Mouse (Mus musculus) myocyte (in vitro differentiated cells): ENCODE results near the gene Zfp14. TPM values are rescaled to one million over a fixed set of nuclear protein-coding genes. Genes with fewer than 3 reads are reported as not detected.

Experiments used
- H3K27me3 ChIP-seq: one replicate; pipeline ENCODE4 v1.6.1; 2011; ENCODE audit not compliant: control insufficient read depth, insufficient read depth, insufficient read length
- H3K36me3 ChIP-seq: one replicate; pipeline ENCODE4 v1.6.1; 2011; ENCODE audit not compliant: control insufficient read depth, insufficient read depth
- H3K4me2 ChIP-seq: one replicate; pipeline ENCODE4 v1.6.1; 2011; ENCODE audit warnings: low read depth, control low read depth
- H3K4me3 ChIP-seq: one replicate; pipeline ENCODE4 v1.5.1; 2011; ENCODE audit warnings: mild to moderate bottlenecking, control low read depth, moderate library complexity
- H3K79me2 ChIP-seq: one replicate; pipeline ENCODE4 v1.6.1; 2011; ENCODE audit not compliant: control insufficient read depth, insufficient read depth
- H3ac ChIP-seq: one replicate; pipeline ENCODE4 v1.6.1; 2011; ENCODE audit not compliant: control insufficient read depth, insufficient read length
- CEBPB ChIP-seq: IDR thresholded peaks from 2 replicates; pipeline ENCODE4 v1.6.1; 2011; ENCODE audit warnings: mild to moderate bottlenecking, moderate library complexity; ENCODE audit not compliant: poor library complexity, insufficient read depth, severe bottlenecking
- E2F4 ChIP-seq: IDR thresholded peaks from one replicate; pipeline ENCODE4 v1.6.1; 2011; ENCODE audit warnings: mild to moderate bottlenecking, control low read depth, moderate library complexity; ENCODE audit not compliant: insufficient read depth
- MAX ChIP-seq: IDR thresholded peaks from one replicate; pipeline ENCODE4 v1.6.1; 2011; ENCODE audit warnings: low read depth, mild to moderate bottlenecking, control low read depth
- MYOD1 ChIP-seq, 3 experiments: IDR thresholded peaks; one replicate each; pipeline ENCODE4 v1.6.1; 2011; ENCODE audit warnings: control low read depth in 2 of 3, low read depth in 2 of 3, mild to moderate bottlenecking in 2 of 3, moderate library complexity in 1 of 3; ENCODE audit not compliant: insufficient read length in 2 of 3, control insufficient read depth in 1 of 3
- MYOG ChIP-seq, 3 experiments: IDR thresholded peaks; one replicate each; pipeline ENCODE4 v1.6.1; 2011; ENCODE audit warnings: control low read depth in 2 of 3, low read depth in 2 of 3, mild to moderate bottlenecking in 2 of 3; ENCODE audit not compliant: insufficient read length in 2 of 3, control insufficient read depth in 1 of 3, insufficient read depth in 1 of 3
- POLR2A ChIP-seq: IDR thresholded peaks from one replicate; pipeline ENCODE4 v1.6.1; 2011; ENCODE audit warnings: low read depth, mild to moderate bottlenecking, control low read depth, moderate library complexity; ENCODE audit not compliant: insufficient read length
- POLR2AphosphoS2 ChIP-seq: IDR thresholded peaks from one replicate; pipeline ENCODE4 v1.6.1; 2011; ENCODE audit warnings: low read depth, control low read depth; ENCODE audit not compliant: insufficient read length
- REST ChIP-seq: IDR thresholded peaks from one replicate; pipeline ENCODE4 v1.6.1; 2011; ENCODE audit warnings: mild to moderate bottlenecking, control low read depth, moderate library complexity; ENCODE audit not compliant: insufficient read depth, insufficient read length
- SRF ChIP-seq: IDR thresholded peaks from one replicate; pipeline ENCODE4 v1.6.1; 2011; ENCODE audit warnings: low read depth; ENCODE audit not compliant: control insufficient read depth, insufficient read length
- TCF12 ChIP-seq: IDR thresholded peaks from one replicate; pipeline ENCODE4 v1.6.1; 2011; ENCODE audit warnings: mild to moderate bottlenecking, control low read depth; ENCODE audit not compliant: poor library complexity, insufficient read depth, severe bottlenecking
- TCF3 ChIP-seq: IDR thresholded peaks from one replicate; pipeline ENCODE4 v1.6.1; 2011; ENCODE audit warnings: low read depth, control low read depth; ENCODE audit not compliant: insufficient read length
- USF1 ChIP-seq: IDR thresholded peaks from one replicate; pipeline ENCODE4 v1.6.1; 2011; ENCODE audit warnings: low read depth, mild to moderate bottlenecking, control low read depth, moderate library complexity
- polyA plus RNA-seq: library from polyadenylated mRNA; unstranded; fragments of >200 nt; fragmentation: generic; extraction: Trizol; gene quantifications from one replicate; pipeline ENCODE4 v1.2.1, GENCODE M21; 2012; ENCODE audit warnings: missing spikeins

Gene Zfp14
- polyA plus RNA-seq, 1 experiment, result 0.97 TPM

GRCm38 (mm10) chr7:30089405-30089804 lies 38.2 kb upstream of the Zfp14 start:
- peak overlapping the region; percentile 72 for H3K4me3 ChIP-seq
- peak overlapping the region; percentile 35 for H3ac ChIP-seq
- TF ChIP-seq POLR2A, result no peak
- TF ChIP-seq USF1, result no peak
- TF ChIP-seq MYOD1 (IDR thresholded peaks at IDR 0.05; ENCODE audit: control insufficient read depth in 1 of 3, insufficient read length in 2 of 3, low read depth in 2 of 3), result no peak
- TF ChIP-seq TCF3, result no peak
- TF ChIP-seq CEBPB, result no peak
- no peak for TF ChIP-seq MAX
- no peak for TF ChIP-seq REST
- TF ChIP-seq MYOG (IDR thresholded peaks at IDR 0.05; ENCODE audit: control insufficient read depth in 1 of 3, insufficient read depth in 1 of 3, insufficient read length in 2 of 3, low read depth in 2 of 3), result no peak
- no peak for TF ChIP-seq SRF
- TF ChIP-seq POLR2AphosphoS2, result no peak
- H3K36me3 ChIP-seq, result no peaks in the 10 kb centered on the region
- H3K79me2 ChIP-seq, result peaks cover 14% of the 10 kb centered on the region
- peak overlapping the region; percentile 80 for H3K4me2 ChIP-seq
- H3K27me3 ChIP-seq, result no peaks in the 10 kb centered on the region

- H3K4me2 ChIP-seq, result peak overlapping the region; percentile 37
- H3K4me3 ChIP-seq, result no peak overlapping the region
- H3K27me3 ChIP-seq, result no peaks in the 10 kb centered on the region
- no peak overlapping the region for H3ac ChIP-seq
- H3K36me3 ChIP-seq, result no peaks in the 10 kb centered on the region
- TF ChIP-seq CEBPB, result no peak
- TF ChIP-seq USF1, result peak; percentile 43
- H3K79me2 ChIP-seq, result peaks cover 14% of the 10 kb centered on the region
Measured at GRCm38 (mm10) chr7:30086524-30086923, 35.3 kb upstream of the Zfp14 start.

GRCm38 (mm10) chr7:30072146-30073028 lies 21.2 kb upstream of the Zfp14 start, which contains the start of gene Zfp82:
TSS of gene Zfp82 (minus strand) at chr7:30072900.
- H3ac ChIP-seq, result peak within 1 kb of the TSS; percentile 67
- H3K27me3 ChIP-seq, result no peaks in the 10 kb centered on the region
- H3K79me2 ChIP-seq, result no peaks in the 10 kb centered on the region
- H3K4me2 ChIP-seq, result peak within 1 kb of the TSS; percentile 65
- peak within 1 kb of the TSS; percentile 55 for H3K4me3 ChIP-seq
- TF ChIP-seq POLR2A (peak; percentile 84), MAX (no peak), MYOG (IDR thresholded peaks at IDR 0.05; ENCODE audit: control insufficient read depth in 1 of 3, insufficient read depth in 1 of 3, insufficient read length in 2 of 3, low read depth in 2 of 3) (peak in 2 of 3 experiments; percentile 20 to 40), USF1 (no peak), CEBPB (no peak), POLR2AphosphoS2 (peak; percentile 77), TCF3 (no peak), MYOD1 (IDR thresholded peaks at IDR 0.05; ENCODE audit: control insufficient read depth in 1 of 3, insufficient read length in 2 of 3, low read depth in 2 of 3) (peak in 2 of 3 experiments; percentile 6 to 26), SRF (no peak), REST (no peak), E2F4 (no peak), TCF12 (no peak)
- H3K36me3 ChIP-seq, result peaks cover 2% of the 10 kb centered on the region

GRCm38 (mm10) chr7:30064622-30065021 lies 13.4 kb upstream of the Zfp14 start:
- no peaks in the 10 kb centered on the region for H3K27me3 ChIP-seq
- H3K4me2 ChIP-seq, result no peak overlapping the region
- H3ac ChIP-seq, result no peak overlapping the region
- no peak overlapping the region for H3K4me3 ChIP-seq
- no peaks in the 10 kb centered on the region for H3K79me2 ChIP-seq
- peaks cover 25% of the 10 kb centered on the region for H3K36me3 ChIP-seq
- TF ChIP-seq TCF3 (no peak), MYOD1 (IDR thresholded peaks at IDR 0.05; ENCODE audit: control insufficient read depth in 1 of 3, insufficient read length in 2 of 3, low read depth in 2 of 3) (no peak), MYOG (IDR thresholded peaks at IDR 0.05; ENCODE audit: control insufficient read depth in 1 of 3, insufficient read depth in 1 of 3, insufficient read length in 2 of 3, low read depth in 2 of 3) (no peak), SRF (no peak), POLR2AphosphoS2 (no peak)

- H3K4me2 ChIP-seq, result no peak overlapping the region
- no peak overlapping the region for H3ac ChIP-seq
- no peaks in the 10 kb centered on the region for H3K27me3 ChIP-seq
- TF ChIP-seq MYOG (IDR thresholded peaks at IDR 0.05; ENCODE audit: control insufficient read depth in 1 of 3, insufficient read depth in 1 of 3, insufficient read length in 2 of 3, low read depth in 2 of 3) (no peak), SRF (no peak), TCF12 (no peak), REST (no peak), USF1 (no peak), TCF3 (no peak), MYOD1 (IDR thresholded peaks at IDR 0.05; ENCODE audit: control insufficient read depth in 1 of 3, insufficient read length in 2 of 3, low read depth in 2 of 3) (no peak), CEBPB (no peak), E2F4 (no peak), POLR2AphosphoS2 (no peak), MAX (no peak), POLR2A (no peak)
- no peaks in the 10 kb centered on the region for H3K79me2 ChIP-seq
- no peak overlapping the region for H3K4me3 ChIP-seq
- peaks cover 28% of the 10 kb centered on the region for H3K36me3 ChIP-seq
Measured at GRCm38 (mm10) chr7:30062478-30062877, 11.3 kb upstream of the Zfp14 start.
